Mouse (Mus musculus): ENCODE data around the gene Inpp5k.
A peak's percentile ranks its signal among the peaks of the same experiment; 100 is the strongest.
"Not testable (repeated sequence)": the region's sequence is repeated elsewhere in the genome, so short reads cannot be mapped to it uniquely, and the experiment has no call there.

Inpp5k gene

DNA sequence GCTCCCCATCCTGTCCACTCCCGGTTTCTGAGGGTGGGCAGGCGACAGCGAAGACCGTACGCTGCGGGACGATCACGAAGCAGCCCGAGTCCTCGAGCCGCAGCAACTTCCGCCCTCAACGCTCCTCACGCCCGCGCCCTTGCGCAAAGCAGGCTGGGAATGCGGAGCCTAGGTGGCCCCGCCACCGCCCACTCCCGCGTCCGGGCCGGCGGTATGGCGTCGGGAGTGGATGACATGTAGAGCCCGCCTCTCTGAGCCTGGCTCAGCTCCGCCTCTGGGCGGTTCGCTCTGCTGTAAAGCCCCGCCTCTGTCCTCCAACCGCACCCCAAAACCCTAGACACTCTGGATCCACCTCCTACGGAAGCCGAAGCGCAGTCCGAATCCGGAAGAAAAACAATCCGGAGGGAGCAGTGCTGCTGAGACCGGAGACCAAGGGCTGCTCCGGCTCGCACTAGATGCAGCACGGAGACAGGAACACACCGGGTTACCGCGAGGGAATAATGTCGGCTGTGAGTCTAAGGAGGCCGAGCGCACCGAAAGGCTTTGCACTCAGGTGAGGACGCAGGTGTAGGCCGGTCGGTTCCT is at the start of gene Inpp5k:
Gene Inpp5k, plus strand, starts transcription at position 344 of the 585 bp plus-strand sequence.
- peak; percentile 90 for DNase-seq (ENCODE audit: extremely low spot score, low spot score)

DNA sequence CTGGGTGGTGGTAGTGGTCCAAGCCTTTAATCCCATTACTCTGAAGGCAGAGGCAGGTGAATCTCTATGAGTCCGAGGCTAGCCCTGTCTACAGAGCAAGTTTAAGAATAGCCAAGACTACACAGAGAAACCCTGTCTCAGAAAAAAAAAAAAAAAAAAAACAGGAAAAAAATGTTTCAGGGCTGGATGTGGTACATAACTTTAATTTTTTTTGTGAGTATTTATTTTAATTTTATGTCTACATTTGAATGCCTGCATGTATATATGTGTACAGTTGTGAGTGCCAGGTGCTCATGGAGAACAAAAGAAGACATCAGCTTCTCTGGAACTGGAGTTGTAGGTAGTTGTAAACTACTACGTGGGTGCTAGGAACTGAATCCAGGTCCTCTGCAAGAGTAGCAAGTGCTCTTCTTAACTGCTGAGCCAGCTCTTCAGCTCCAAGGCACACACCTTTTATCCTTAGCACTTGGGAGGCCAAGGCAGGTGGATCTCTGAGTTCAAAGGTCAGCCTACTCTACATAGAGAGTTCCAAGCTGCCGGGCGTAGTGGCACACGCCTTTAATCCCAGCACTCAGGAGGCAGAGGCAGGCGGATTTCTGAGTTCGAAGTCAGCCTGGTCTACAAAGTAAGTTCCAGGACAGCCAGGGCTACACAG is 49.2 kb upstream of the Inpp5k start:
- no peak for DNase-seq (ENCODE audit: extremely low spot score, low spot score)

DNA sequence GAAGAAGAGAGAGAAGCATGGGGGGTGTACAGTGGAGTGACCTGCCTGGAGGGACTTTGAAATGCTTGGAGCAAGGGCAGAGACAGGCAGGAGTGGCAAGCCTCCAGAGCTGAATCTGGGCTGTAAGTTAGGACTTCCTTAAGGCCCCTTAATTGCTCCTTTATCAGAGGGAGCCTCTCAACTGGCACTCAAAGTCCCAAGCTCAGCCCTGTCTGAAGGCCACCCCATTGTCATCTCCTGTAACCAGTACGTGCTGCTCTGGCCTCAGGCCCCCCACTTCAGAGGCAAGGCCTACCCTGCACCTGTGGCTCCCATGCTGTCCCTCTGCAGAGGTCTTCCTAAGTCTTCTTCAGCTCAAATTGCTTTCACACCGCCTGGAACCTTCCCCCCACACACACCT is 47.3 kb upstream of the Inpp5k start:
- no peak for DNase-seq (ENCODE audit: extremely low spot score, low spot score)

DNA sequence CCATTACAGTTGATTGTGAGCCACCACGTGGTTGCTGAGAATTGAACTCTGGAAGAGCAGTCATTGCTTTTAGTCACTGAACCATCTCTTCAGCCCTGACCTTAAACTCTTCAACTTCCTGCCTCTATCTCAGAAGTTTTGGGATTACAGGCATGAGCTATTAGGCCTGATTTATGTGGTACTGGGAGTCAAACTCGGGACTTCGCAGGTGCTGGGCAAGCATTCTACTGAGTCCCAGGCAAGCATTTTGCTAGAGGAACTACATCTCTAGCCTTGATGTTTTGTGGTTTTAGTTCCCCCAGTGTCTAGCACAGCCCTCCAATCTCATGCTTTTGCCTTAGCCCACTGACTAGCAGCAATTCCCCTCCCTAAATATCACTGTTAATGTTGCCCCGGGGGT is 45.7 kb upstream of the Inpp5k start:
- DNase-seq (ENCODE audit: extremely low spot score, low spot score), result no peak

DNA sequence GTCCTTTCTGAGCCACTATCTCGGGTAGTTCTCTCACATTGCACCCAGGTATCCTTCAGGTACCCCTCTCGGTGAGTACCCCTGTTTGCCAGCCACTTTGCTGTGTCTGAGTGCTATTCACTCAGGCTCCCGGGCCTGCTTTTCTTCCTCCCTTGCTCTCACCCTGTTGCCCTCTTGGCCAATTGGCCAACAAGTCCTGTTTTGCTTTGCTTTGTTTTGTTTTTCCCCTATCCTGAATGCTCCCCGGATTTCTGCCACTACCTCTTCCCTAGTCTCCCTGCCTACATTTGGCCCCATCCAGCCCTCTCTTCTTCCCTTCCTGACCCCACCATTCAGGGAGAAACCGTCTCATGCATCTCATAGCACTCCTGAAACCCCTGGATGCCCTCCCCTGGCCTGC is 44.8 kb upstream of the Inpp5k start:
- DNase-seq (ENCODE audit: extremely low spot score, low spot score), result no peak

DNA sequence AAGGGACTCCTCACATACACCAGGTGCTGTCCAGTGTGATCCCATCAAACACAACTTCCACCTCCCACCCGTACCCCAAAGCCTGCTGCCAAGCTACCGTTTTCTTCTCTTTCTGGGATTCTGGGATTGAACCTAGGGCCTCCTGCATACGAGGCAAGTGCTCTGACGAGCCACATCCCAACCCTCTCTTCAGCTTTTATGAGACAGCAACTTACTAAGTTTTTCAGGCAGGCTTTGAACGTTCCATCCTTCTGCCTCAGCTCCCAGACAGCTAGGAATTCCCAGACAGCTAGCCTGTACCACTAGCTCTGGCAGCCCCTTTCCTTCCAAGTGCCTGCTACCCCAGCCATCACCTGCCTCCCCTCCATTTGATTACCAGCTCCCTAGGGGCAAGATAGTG is 43.8 kb upstream of the Inpp5k start:
- DNase-seq (ENCODE audit: extremely low spot score, low spot score), result no peak

DNA sequence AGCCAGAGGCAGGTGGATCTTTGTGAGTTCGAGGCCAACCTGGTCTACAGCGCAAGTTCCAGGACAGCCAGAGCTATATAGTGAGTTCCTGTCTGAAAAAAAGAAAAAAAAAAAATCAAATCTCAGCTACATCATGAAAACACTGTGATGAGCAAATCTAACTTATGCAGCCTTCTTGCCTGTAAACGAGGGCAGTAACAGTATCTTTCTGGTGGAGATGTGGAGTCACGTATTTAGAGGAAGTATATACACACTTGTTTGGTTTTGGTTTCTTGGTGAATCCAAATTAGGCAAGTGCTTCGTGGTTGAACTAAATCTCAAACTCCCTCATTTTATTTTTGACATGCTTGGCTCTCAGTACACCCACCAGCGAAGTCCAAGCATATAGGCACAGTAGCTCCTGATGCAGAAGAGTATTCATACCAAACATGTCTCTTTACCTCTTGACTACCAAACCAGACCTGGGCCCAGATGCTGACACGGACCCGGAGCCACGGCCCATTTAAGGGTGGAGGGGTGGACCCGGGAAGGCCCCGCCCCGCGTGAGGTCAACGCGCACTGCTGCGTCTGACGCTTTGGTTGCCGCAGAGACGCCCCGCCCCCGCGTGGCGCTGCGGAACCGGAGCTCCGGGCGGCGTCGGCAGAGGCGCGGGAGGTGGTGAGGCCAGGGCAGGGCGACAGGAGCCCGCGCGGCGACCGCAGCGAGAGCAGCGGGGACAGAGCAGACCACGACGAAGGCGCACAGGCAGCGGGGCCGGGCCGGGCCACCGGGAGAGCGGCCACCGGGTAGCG is 43.1 kb upstream of the Inpp5k start, which contains the start of gene Pitpna:
Gene Pitpna, plus strand, starts transcription at position 605 of the 792 bp plus-strand sequence.
- DNase-seq (ENCODE audit: extremely low spot score, low spot score), result peak; percentile 91

DNA sequence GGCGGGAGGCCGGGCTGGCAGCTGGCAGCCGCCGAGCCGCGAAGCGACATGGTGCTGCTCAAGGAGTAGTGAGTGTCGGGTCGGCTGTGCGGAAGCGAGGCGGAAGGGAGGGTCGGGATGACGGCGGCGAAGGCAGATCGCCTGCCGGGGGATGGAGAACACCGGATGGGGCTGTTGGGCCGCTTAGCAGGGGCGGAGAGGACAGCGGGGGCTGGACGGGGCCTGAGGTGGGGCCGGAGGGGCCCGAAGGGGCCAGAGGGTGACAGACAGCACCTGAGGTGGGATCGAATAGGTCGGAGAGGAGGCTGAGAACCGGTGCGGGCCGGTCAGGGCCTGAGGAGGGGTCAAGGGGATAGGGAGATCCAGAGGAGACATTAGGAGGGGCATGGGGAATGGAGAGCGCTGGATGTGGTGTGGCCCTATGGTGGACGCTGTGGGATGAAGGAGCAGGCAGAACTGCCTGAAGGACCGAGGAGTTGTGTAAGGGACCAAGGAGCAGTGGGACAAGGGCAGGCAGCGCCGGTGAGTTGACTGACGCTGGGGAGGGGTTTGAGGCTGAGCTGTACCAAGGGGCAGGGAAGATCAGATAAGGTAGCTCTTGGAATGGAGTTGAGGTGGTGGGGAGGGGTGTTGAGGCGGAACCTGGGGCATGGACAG is 42.4 kb upstream of the Inpp5k start:
- no peak for DNase-seq (ENCODE audit: extremely low spot score, low spot score)

DNA sequence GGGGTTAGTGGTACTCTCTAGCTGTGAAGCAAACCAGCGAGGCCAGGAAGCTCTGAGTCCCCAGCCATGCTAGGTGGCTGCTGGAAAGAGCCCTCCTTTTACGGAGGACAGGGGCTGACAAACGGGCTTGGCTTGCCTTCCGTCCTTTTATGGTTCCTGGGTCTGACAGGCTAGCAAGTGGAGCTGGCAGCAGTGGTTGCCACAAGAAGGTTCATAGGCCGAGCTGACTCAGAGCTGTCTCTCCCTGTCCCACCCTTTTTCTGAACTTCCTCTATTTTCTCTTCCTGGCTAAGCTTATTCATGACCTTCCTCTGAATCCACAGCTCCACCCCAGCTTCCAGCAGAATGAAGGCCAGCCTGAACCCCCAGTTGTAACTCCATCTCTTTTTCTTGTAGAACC is 38.2 kb upstream of the Inpp5k start:
- no peak for DNase-seq (ENCODE audit: extremely low spot score, low spot score)

DNA sequence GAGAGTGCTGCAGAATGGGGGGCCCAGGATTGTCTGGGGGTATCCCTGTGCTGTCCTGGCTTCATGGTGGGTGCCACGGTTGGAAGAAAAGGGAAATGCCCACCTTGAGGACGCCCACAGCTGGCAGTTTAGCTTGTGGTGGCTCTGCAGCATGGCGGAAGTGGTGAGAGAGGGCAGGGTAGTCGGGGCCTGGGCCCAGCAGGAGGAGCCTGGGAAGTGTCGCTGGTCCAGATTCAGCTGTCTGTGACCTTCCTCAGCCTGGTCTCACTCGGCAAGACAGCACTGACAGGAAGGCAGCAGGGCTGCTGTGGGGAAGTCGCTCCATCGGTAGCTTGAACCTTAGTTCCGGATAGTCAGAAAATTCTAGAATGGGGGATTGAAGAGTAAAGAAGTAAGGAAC is 36.4 kb upstream of the Inpp5k start:
- no peak for DNase-seq (ENCODE audit: extremely low spot score, low spot score)

DNA sequence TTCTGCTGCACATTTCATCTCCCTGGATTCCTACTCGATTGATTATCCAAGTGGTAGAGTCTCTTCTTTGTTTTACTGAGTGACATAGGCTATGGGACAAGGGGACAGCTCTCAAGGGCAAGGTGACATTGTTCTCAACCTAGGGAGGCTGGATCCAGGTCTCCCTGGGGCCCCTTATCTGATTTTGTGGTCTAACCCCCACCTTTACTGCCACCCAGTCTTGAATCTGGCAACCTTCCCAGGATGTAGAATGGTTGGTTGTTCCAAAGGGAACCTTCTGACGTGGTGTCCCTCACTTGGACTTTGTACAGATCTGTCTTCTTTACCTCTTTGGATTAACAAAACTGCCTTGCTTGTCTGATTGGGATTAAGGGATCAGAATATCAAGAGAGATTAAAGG is 35.4 kb upstream of the Inpp5k start:
- DNase-seq (ENCODE audit: extremely low spot score, low spot score), result no peak

DNA sequence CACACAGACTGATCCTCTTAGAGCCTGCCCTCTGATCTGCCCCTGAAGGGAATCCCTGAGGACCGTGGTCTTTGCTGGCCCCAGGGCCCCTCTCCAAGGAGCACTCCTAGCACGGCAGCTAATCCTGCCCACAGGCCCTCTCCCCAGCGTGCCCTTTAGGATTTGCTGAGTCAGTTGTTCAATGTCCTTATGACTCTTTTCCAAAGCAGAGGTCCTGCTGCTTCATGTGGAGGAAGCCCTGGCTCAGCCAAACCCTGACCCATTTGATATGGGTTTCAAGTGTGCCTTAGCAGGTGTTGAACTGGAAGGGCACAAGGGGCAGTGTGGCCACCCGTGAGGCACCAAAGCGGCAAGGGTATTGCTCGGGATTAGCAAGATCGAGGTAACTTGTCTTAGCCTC is 35.0 kb upstream of the Inpp5k start:
- no peak for DNase-seq (ENCODE audit: extremely low spot score, low spot score)

DNA sequence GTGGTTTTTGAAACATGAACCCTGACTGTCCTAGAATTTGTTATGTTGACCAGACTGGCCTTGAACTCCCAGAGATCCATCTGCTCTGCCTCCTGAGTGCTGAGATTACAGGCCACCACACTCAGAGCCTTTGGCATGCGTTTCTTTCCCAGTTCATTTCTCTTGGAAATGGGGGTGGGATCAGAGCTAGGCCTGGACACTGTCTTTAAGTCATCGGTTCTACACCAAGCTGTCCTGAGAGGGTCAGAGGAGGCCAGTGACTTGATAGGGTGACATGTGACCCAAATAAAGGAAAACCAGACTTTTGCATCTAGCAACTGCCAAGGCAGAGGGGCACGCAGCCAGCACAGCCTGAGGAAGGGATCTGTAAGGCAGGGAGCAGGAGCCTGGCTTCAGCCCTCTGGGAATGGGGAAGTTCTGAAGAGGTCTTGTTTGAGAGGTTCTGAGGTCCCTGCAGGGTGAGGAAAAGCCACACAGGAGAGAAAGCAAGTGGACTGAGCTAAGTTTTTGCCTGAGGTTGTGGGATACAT is 34.0 kb upstream of the Inpp5k start:
- no peak for DNase-seq (ENCODE audit: extremely low spot score, low spot score)

DNA sequence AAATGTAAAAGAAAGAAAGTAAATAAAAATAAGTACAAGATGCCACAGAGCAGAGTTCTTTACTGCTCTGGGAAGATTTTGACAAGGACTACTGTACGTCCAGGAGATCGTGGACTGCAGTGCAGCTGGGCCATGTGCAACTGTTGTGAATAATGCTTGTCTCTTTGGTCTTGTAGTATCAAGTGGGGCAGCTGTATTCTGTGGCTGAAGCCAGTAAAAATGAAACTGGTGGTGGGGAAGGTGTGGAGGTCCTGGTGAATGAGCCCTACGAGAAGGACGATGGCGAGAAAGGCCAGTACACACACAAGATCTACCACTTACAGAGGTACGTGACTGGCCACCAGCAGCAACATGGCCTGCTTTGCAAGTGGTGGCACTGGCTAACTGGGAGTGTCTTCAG is 32.8 kb upstream of the Inpp5k start:
- DNase-seq (ENCODE audit: extremely low spot score, low spot score), result no peak

DNA sequence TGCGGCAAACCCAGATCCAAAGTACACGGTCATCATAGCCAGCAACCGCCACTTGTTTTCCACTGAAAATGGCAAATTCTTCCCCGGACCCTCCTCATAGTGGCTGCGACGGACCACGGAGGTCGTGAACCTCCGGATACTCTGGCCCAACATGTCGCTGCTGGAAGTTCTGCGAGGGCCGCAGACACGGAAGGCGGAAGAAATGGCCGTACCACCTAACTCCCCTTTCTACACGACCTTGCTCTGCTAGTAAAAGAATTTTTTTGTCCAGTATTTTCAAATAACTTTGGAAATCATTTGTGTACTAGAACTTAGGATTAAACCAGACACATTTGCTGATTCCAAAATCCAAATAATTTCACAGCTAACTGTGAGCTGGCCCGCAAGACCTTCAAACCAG is 31.0 kb upstream of the Inpp5k start:
- DNase-seq (ENCODE audit: extremely low spot score, low spot score), result not testable (repeated sequence)

DNA sequence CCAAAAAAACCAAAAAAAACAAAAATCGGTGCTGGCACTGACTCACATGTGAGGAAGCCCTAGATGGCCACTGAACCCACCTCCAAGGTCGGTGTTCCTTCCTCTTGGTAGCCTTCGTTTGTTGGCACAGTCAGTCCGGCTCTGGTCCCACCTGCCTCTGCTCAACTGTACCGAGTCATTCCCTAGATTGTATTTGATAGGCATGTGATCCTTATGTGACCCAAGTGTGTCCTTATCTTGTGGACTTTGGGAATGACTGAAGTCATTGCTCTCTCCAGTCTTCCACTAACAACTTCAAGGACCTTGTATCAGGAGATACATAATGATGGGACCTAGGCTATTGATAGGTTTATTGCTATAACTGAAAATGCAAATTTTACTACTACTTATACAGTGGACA is 26.0 kb upstream of the Inpp5k start:
- no peak for DNase-seq (ENCODE audit: extremely low spot score, low spot score)

DNA sequence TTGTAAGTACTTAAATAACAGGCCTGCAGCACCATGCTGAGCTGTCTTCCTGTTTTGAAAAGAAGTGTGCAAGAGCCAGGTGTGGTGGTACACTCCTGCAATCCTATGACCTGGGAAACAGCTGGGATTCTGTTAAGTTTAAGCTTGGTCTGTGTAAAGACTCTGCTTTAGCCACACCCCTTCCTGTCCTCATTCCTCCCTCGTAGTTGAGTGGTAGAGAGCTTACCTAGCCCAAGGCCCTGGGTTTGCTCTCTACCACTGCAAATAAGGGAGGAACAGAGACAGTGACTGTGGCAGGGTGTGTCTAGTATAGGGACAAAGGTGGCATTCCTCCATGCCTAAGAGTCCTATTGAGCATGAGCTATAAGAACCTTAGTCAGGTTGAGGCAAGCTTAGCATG is 25.5 kb upstream of the Inpp5k start:
- no peak for DNase-seq (ENCODE audit: extremely low spot score, low spot score)

DNA sequence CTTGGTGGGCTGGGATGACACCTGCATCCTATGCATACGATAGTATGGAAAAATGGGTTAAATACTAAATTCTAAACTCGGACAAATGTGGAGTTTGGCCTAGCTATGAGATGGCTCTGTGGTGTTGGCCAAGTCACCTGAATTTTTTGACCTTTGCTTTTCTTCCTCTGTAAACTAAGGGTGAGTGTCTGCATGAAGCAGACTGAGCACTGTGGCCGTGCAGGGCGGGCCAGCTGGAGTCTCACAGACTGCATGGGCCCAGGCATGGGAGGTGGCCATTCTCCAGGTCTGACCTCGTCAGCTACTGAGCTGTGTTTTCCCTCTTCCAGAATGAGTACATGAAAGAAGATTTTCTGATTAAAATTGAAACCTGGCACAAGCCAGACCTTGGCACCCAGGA is 22.0 kb upstream of the Inpp5k start:
- no peak for DNase-seq (ENCODE audit: extremely low spot score, low spot score)

DNA sequence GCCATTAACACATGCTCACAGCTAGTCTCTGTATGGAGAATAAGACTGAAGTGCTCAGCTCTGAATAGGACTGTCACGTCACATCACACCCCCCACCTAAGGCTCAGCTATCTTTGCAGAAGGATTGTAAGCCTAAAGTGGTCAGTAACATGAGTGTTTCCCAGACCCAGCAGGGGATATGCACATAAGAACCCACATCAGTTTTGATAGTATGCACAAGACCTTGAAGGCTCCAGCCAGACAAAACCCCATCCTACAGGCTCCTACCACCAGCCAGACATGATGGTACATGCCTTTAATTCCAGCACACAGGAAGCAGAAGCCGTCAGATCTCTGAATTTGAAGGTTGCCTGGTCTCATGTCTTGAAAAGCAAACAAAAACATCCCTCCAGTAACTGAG is 20.8 kb upstream of the Inpp5k start:
- DNase-seq (ENCODE audit: extremely low spot score, low spot score), result no peak

DNA sequence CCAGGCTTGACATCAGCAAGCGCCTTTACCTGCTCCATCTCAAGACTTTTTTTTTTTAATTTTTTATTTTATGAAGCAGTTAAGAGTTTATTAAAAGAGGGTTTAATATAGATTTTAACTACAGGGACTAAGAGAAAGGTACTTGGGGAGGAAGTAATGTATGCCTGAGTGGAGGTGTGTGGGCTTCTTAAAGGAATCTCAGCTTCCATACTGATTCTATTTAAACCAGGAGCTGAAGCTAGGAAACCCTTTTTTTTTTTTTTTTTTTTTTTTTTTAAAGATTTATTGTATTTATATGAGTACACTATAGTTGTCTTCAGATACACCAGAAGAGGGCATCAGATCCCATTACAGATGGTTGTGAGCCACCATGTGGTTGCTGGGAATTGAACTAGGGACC is 16.0 kb upstream of the Inpp5k start:
- DNase-seq (ENCODE audit: extremely low spot score, low spot score), result no peak

DNA sequence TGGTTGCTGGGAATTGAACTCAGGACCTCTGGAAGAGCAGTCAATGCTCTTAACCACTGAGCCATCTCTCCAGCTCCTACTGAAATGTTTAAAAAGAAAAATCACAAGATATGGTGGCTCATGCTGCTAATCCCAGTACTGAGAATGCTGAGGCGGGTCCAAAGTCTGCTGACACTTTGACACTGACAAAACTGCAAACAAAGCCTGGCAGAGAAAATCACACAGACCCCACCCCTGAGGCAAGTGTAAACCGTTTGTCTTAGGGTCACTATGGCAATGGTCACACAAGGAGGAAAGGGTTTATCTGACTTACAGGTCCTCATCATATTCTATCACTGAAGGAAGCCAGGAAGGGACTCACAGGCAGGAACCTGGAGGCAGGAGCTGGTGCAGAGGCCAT is 15.2 kb upstream of the Inpp5k start:
- DNase-seq (ENCODE audit: extremely low spot score, low spot score), result no peak

DNA sequence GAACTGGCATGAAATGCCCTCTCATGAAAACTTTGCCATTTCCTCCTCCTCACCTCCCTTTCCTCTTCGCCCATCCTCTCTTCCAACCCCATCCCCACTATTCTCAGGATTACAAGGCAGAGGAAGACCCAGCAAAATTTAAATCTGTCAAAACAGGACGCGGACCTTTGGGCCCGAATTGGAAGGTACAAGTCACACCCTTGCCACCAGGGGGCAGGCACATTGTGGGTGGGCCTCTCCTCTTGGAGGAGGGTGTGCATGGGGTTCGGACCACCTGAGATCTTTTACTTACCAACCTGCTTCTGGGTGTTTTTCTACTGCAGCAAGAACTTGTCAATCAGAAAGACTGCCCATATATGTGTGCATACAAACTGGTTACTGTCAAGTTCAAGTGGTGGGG is 11.7 kb upstream of the Inpp5k start:
- no peak for DNase-seq (ENCODE audit: extremely low spot score, low spot score)
